Mouse (Mus musculus) retina, postnatal 7 days (tissue): ENCODE measurements at regions not wholly inside any gene's neighbourhood (a gene's known extent, or its start where the extent isn't known, plus 50 kb on each side); places are given as distances from the start of the nearest gene placed in this dataset.

Experiments
- DNase-seq: peaks from one replicate; pipeline ENCODE4 v3.0.0-alpha.2; 2012; ENCODE audit warnings: low read depth, low spot score

- no peak for DNase-seq
Observed at GRCm38 (mm10) chr10:19078047-19078446, 62.6 kb upstream of the Tnfaip3 start.

- no peak for DNase-seq
Observed at GRCm38 (mm10) chr10:19068377-19068776, 52.9 kb upstream of the Tnfaip3 start.

- no peak for DNase-seq
Observed at GRCm38 (mm10) chr10:19067623-19068022, 52.2 kb upstream of the Tnfaip3 start.

GRCm38 (mm10) chr10:19066821-19067350 lies 51.4 kb upstream of the Tnfaip3 start:
- DNase-seq, result no peak
